Comparison of ENCODE assay signal across 8 mouse cellular contexts in the genomic region with DNA sequence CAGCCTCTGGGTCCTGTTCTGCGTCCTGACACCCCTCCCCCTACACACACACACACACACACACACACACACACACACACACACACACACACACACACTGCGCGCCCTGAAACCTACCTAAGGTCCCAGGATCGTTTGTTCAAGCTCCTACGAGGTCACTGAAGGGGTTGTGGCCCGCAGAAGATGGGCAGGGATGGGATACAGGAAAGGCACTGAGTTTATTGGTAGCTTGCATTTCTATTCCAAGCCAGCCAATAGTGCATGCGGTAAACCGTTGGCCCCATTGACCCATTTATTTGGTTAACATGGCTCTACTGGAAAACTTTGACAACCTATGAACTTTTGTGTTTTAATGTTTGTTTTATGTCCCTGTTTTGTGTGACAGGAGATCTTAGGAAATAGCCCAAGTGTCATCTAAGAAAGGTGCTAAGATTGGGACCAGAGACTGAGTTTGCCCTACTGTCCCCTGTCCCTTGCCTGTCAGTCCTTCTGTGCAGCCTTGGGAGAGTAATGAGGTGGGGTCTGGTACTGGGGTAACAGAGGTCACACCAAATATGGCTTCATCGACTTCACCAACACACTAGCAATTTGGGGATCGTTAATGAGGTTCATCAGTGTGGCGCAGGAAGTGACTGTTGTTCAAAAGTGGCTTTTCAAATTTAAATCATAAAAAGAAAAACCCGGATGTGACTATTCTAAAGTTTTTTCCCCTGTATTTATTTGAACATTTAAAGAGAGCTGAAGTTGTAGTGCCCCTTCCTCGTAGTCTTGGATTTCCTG. TPM values are rescaled to one million over a fixed set of nuclear protein-coding genes. Genes with fewer than 3 reads are reported as not detected.
DNase-seq lines count a peak whose midpoint lies in the region; ATAC-seq lines count a peak whose summit lies in the region.

No protein-coding gene starts in this region.

- H3K9ac ChIP-seq in forebrain, embryonic 14.5 days (ENCODE audit: low read length): peak overlapping the region; percentile 98
- H3K9ac ChIP-seq in liver, embryonic 12.5 days: peak overlapping the region; percentile 99
- H3K9ac ChIP-seq in stomach, embryonic 14.5 days (replicated peaks; ENCODE audit: low read depth, low read length): peak overlapping the region; percentile 84; the same call in 1 of the 2 replicates

- H3K4me1 ChIP-seq in forebrain, embryonic 14.5 days (ENCODE audit: control insufficient read depth, insufficient read depth, low read length): peaks cover 5% of the 10 kb centered on the region
- peaks cover 67% of the 10 kb centered on the region for H3K4me1 ChIP-seq in liver, embryonic 12.5 days
- 0 out of 2 replicates have a peak, but pooled peaks cover 5% of the 10 kb centered on the region for H3K4me1 ChIP-seq in stomach, embryonic 14.5 days (ENCODE audit: control insufficient read depth, insufficient read depth, low read length)

- ATAC-seq in forebrain, embryonic 14.5 days: peak; percentile 4
- ATAC-seq in liver, embryonic 12.5 days: no peak
- ATAC-seq in stomach, embryonic 14.5 days (ENCODE audit: insufficient number of reproducible peaks, insufficient read depth, low FRiP score, low read depth): 0 out of 2 replicates have a peak, but pooled peaks have one; percentile 5
- no peak for ATAC-seq in frontal cortex, adult (ENCODE audit: low TSS enrichment)

- DNase-seq in thymus, postnatal 14 days: peak; percentile 26
- DNase-seq in thymus, adult 18-20 months: no peak
- DNase-seq in forebrain, embryonic 14.5 days (ENCODE audit: low spot score): no peak
- no peak for DNase-seq in left cerebral cortex, adult 9 months (ENCODE audit: low spot score in 2 of 2)
- no peak for DNase-seq in right cerebral cortex, postnatal 36 days (ENCODE audit: low spot score in 2 of 2)

- H3K36me3 ChIP-seq in forebrain, embryonic 14.5 days (ENCODE audit: control insufficient read depth, insufficient read depth, low read length): no peaks in the 10 kb centered on the region
- H3K36me3 ChIP-seq in liver, embryonic 12.5 days: peaks cover 40% of the 10 kb centered on the region
- no peaks in the 10 kb centered on the region for H3K36me3 ChIP-seq in stomach, embryonic 14.5 days (ENCODE audit: control insufficient read depth, insufficient read depth, low read length)

- peak overlapping the region; percentile 92 for H3K27ac ChIP-seq in forebrain, embryonic 14.5 days (ENCODE audit: low read depth, low read length)
- H3K27ac ChIP-seq in liver, embryonic 12.5 days: peak overlapping the region; percentile 99
- peak overlapping the region; percentile 89; the same call in 1 of the 2 replicates for H3K27ac ChIP-seq in stomach, embryonic 14.5 days (ENCODE audit: low read length)

- no peaks in the 10 kb centered on the region for H3K27me3 ChIP-seq in forebrain, embryonic 14.5 days (replicated peaks; ENCODE audit: control insufficient read depth, insufficient read depth, low read length)
- no peaks in the 10 kb centered on the region for H3K27me3 ChIP-seq in liver, embryonic 12.5 days (replicated peaks)
- no peaks in the 10 kb centered on the region for H3K27me3 ChIP-seq in stomach, embryonic 14.5 days (ENCODE audit: control insufficient read depth, insufficient read depth, low read length)

- H3K4me2 ChIP-seq in forebrain, embryonic 14.5 days (ENCODE audit: low read length): peak overlapping the region; percentile 65
- H3K4me2 ChIP-seq in liver, embryonic 12.5 days: peak overlapping the region; percentile 73
- H3K4me2 ChIP-seq in stomach, embryonic 14.5 days (replicated peaks; ENCODE audit: low read depth, low read length): peak overlapping the region; percentile 62

- 41% methylated on average over 13 of the region's 13 CpGs for WGBS in forebrain, embryonic 14.5 days
- WGBS in liver, embryonic 12.5 days (ENCODE audit: insufficient replicate concordance): 26% methylated on average over 13 of the region's 13 CpGs
- 32% methylated on average over 13 of the region's 13 CpGs for WGBS in stomach, embryonic 14.5 days

- no peaks in the 10 kb centered on the region for H3K9me3 ChIP-seq in forebrain, embryonic 14.5 days (replicated peaks; ENCODE audit: control insufficient read depth, low read length)
- no peaks in the 10 kb centered on the region for H3K9me3 ChIP-seq in liver, embryonic 12.5 days (replicated peaks)
- H3K9me3 ChIP-seq in stomach, embryonic 14.5 days (ENCODE audit: control insufficient read depth, low read depth, low read length): no peaks in the 10 kb centered on the region

- H3K4me3 ChIP-seq in forebrain, embryonic 14.5 days (ENCODE audit: low read depth, low read length): peak overlapping the region; percentile 85
- H3K4me3 ChIP-seq in liver, embryonic 12.5 days: peak overlapping the region; percentile 97
- H3K4me3 ChIP-seq in stomach, embryonic 14.5 days (ENCODE audit: low read depth, low read length): peak overlapping the region; percentile 85

RNA-seq across cellular contexts. Expression of a gene that starts 1.1 kb away (rescaled TPM):
- 44.6 and 46.9 TPM in 2 replicates for polyA plus RNA-seq in forebrain, embryonic 14.5 days (2014; fragmentation: Nextera tagmentation; extraction: Ambion mirVana)
- 63.5 and 65.7 TPM in 2 replicates for polyA plus RNA-seq in liver, embryonic 12.5 days (2016; fragmentation: Nextera tagmentation; extraction: Ambion mirVana)
- polyA plus RNA-seq in stomach, embryonic 14.5 days (2014; fragmentation: Nextera tagmentation; extraction: Ambion mirVana): 50.8 and 51.3 TPM in 2 replicates

RNA-seq across cellular contexts. Expression of a gene that starts 17.9 kb away (rescaled TPM):
- not detected in 2 replicates for polyA plus RNA-seq in forebrain, embryonic 14.5 days (2014; fragmentation: Nextera tagmentation; extraction: Ambion mirVana)
- not detected in 2 replicates for polyA plus RNA-seq in liver, embryonic 12.5 days (2016; fragmentation: Nextera tagmentation; extraction: Ambion mirVana)
- polyA plus RNA-seq in stomach, embryonic 14.5 days (2014; fragmentation: Nextera tagmentation; extraction: Ambion mirVana): not detected in 2 replicates

RNA-seq across cellular contexts. Expression of a gene that starts 32.3 kb away (rescaled TPM):
- 7.7 and 10.5 TPM in 2 replicates for polyA plus RNA-seq in forebrain, embryonic 14.5 days (2014; fragmentation: Nextera tagmentation; extraction: Ambion mirVana)
- 26.0 and 27.0 TPM in 2 replicates for polyA plus RNA-seq in liver, embryonic 12.5 days (2016; fragmentation: Nextera tagmentation; extraction: Ambion mirVana)
- polyA plus RNA-seq in stomach, embryonic 14.5 days (2014; fragmentation: Nextera tagmentation; extraction: Ambion mirVana): 33.0 and 34.1 TPM in 2 replicates

Comparison
In these comparisons a context has a peak if more than half of its experiments do, and no peak if none do; other contexts are left out.
1. ATAC-seq: peak in forebrain, embryonic 14.5 days (single experiment) and stomach, embryonic 14.5 days (single experiment); none in liver, embryonic 12.5 days (single experiment) and frontal cortex, adult (single experiment).
2. Peak in every context shown above with its lines, with median percentiles within 50 percentile points of each other: H3K27ac ChIP-seq, H3K4me2 ChIP-seq, H3K4me3 ChIP-seq and H3K9ac ChIP-seq.